Mouse (Mus musculus) adrenal gland, postnatal 14 days (tissue): ENCODE measurements around the gene Rnf4. TPM values are rescaled to one million over a fixed set of nuclear protein-coding genes. Genes with fewer than 3 reads are reported as not detected.

Experiments
- total RNA-seq: library from RNA; stranded (reverse); gene quantifications from 2 replicates; pipeline ENCODE4 v1.2.3, GENCODE M21; 2021

Gene Rnf4
- total RNA-seq, 1 experiment from 2014 or later = 99.3 TPM

Other genes starting within 250 kb of the Rnf4 start
- gene Poln, start 166.8 kb upstream of the Rnf4 start, total RNA-seq = 35.4 and 47.0 TPM in 2 replicates
- 9.9 and 10.0 TPM in 2 replicates for gene Haus3, start 166.8 kb upstream of the Rnf4 start, total RNA-seq
- 145 and 158 TPM in 2 replicates for gene Mxd4, start 148.6 kb upstream of the Rnf4 start, total RNA-seq
- gene Zfyve28, start 47.8 kb upstream of the Rnf4 start, total RNA-seq = 0.44 and 1.6 TPM in 2 replicates
- gene Cfap99, start 47.7 kb upstream of the Rnf4 start, total RNA-seq = not detected in 2 replicates
- gene Fam193a, start 33.6 kb downstream of the Rnf4 start, total RNA-seq = 30.4 and 34.1 TPM in 2 replicates
- gene Tnip2, start 177.7 kb downstream of the Rnf4 start, total RNA-seq = 12.1 and 14.8 TPM in 2 replicates
- gene Sh3bp2, start 189.5 kb downstream of the Rnf4 start, total RNA-seq = 6.5 and 11.8 TPM in 2 replicates
- gene Add1, start 237.4 kb downstream of the Rnf4 start, total RNA-seq = 149 and 175 TPM in 2 replicates